Mouse (Mus musculus) T-helper 1 cell (primary cell): ENCODE data around the gene Nsfl1c.
"Not testable (repeated sequence)": the region's sequence is repeated elsewhere in the genome, so short reads cannot be mapped to it uniquely, and the experiment has no call there.

Source experiments
- in situ Hi-C: fragments of 300-600 bp; cut with MboI, MseI; formaldehyde crosslinking; loops from one replicate; pipeline ENCODE4 v1.15.1; 2025; ENCODE audit warnings: high pct_unique_total_duplicates

The Nsfl1c gene

DNA sequence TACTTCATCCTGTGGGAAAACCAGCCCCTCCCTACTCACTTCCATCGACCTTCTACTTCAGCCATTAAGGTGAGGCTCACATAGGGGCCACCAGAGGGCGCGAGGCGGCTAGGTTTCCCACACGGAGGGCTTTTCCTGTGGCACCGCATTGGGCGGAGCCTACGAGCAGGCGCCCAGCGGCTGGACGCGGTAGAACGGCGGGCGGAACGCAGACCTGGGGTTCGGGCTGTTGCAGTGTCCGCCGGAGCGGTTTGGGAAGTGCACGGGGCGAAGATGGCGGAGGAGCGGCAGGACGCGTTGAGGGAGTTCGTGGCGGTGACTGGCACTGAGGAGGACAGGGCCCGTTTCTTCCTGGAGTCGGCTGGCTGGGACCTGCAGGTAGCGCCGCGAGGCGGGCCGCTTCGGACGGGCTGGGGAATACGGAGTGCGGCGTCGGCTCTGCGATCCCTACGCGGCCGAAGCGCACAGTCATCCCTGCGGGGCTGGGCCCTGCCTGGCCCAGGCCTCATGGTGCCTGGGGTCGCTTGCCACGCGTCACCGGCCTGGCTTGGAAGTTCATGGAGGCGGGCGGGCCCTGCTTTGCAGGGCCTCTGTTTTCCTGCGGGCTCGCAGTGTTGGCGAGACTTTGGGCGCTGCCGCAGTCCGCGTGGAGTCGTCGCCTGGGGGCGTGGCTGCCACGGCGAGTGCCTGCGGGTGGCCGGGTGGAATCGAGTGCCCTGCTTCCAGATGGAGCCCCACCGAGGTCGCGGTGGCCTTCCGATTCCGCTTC is at the start of gene Nsfl1c:
TSS of gene Nsfl1c (plus strand) at position 148 of the 769 bp plus-strand sequence.
- in situ Hi-C loops, result loop anchor here (5.0 kb wide), 2 partner anchors 183 to 248 kb away; partner anchors contain the start of gene Psmf1

DNA sequence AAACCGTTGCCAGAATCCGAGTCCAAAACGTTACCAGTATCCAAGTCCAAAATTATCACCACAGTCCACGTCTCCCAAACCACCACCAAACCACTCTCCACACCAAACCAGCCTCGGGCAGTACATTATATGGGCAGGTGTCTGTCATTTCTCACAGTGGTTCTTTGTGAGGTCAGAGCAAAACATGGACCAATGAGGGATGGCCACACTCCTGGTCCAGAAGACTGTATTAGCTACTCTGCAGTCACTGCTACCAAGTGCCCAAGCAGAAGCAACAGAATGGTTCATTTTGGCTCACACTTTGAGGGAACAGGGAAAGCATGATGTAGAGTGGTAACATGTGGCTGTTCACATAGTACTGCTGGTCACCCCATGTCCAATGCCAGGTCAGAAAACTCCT is 17.9 kb upstream of the Nsfl1c start, which contains the start of gene 4921509C19Rik:
TSS of gene 4921509C19Rik (minus strand) at position 101 of the 400 bp plus-strand sequence.
- in situ Hi-C loops, result not testable (repeated sequence)

DNA sequence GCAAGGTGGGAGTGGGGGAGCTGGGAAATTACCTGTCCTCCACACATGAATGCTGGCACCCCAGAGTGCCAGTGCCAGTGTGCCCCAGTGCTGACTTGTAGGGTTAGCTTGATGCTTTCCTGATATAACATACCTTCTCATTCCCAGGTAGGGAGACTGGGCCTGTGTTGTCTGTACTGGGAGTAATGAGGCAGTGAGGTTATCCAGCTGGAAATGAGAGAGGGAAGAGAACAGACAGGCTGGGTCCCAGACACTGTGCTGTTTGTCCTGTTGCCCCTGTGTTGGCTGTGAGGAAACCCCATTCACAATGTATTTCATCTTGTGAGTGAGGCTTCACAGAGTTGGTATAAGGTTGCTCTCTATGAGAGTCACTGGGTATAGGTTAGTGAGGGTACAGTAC is 7.5 kb upstream of the Nsfl1c start:
- in situ Hi-C loops, result no loop called here

DNA sequence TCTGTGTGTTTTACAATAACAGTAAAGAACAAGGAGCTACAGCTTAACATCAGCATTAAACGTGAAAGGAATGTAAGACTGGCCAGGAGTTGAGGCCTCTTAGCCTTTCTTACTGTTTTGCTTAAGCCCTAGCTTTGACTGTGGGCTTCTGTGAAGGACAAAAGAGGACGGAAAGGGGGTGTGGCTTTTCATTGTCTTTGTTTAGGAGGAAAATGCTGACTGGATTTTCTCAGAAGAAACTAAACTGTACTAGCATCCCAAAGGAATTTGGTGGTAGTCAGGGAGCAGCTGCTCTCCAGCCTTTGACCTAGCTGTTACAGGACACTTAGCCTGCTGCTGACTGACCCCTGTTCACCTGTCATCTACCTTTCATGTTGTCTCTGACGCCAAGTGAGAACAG is 4.4 kb downstream of the Nsfl1c start:
- in situ Hi-C loops, result loop anchor here (5.0 kb wide), 1 partner anchor 49 kb away; no protein-coding TSS in a partner anchor

DNA sequence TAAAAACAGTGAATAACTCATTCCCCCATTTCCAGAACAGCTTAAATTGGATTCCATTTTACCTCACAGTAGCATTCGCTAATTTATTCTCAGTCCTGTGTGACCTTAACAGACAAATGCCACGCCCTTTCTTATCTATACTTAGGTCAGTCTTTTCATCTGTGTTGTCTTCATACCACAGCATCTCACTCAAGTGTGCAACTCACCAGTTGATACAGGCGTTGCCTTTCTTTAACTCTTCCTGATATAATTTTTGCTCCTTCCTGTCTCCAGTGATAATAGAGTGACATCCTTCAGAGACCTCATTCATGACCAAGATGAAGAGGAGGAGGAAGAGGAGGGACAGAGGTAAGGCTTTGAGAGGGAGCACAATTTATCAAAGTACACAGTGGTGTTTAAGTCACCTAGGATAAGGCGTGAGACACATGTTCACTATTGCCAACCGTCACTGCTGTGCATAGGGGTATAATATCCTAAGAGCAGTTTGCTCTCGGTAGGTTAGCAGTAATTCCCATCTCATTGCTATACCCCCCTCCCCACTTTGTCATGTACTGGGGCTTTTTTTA is 6.5 kb downstream of the Nsfl1c start:
- in situ Hi-C loops, result no loop called here

DNA sequence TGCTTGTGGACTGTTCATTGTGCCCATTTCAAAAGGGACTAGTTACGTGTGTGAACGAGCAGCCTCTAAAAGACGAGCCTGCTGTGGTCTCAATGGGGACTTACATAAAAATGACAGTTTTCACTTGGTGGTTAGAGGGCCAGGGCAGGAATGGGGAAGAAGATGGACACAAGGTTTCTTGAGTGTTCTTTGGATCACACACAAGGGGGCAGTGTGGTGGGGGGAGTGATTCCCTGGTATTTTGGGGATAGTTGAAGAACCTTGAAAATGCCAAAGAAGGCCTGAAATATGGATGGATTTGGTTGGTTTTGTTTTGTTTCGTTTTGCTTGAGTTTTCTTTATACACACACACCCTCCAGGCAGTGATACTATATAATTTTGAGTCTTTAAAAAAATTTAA is 10.2 kb downstream of the Nsfl1c start:
- in situ Hi-C loops, result no loop called here

DNA sequence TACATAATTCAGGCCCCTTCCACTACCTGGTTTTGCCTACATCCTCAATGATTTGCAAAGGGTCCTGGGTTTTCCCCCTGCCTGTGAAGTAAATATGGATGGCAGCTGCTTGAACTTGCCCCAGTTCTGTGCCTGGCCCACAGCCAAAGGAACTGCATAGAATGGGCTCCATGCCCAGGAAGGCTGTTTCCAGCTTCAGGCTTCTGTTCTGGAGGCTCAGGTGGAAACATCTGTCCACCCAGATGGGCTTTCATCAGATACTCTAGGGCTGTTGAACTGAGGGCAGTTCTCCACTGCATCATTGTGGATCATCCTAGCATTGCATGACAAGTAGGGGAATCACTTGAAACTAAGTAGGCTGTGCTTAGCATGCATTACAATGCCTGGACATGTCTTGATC is 18.2 kb downstream of the Nsfl1c start:
- in situ Hi-C loops, result no loop called here

DNA sequence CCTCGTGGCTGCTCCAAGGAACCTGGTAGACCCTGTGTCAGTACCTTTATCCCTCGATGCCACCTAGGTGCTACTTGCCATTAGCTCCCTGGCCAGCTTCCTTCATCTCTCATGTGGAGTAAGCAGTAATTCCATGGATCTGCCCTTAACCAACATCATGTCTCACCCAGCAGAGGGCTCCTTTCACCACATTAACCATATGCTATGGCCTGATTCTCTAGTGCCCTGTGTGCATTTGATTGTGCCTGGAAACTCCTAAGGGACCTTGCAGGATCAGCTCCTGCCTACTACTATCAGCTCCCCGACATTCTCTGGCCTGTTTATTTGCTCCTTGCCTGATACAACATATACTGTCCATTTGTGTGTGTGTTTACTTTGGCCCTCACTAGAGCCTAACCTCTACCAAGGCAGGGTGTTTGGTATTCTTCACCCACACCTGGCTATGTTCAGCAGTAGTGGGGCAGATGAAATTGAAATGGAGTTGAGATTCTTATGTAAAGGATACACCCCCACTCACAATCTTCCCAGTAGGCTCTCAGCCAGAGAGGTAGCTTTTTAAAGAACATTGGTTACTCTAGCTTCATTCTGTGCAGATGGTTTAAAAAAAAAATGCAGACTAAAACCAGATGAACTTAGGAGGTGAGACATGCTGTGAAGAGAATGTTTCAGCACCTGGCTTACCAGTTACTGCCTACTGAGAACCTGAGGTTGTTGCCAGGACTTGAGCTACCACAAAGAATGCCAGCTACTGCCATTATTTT is 19.7 kb downstream of the Nsfl1c start:
- in situ Hi-C loops, result no loop called here

DNA sequence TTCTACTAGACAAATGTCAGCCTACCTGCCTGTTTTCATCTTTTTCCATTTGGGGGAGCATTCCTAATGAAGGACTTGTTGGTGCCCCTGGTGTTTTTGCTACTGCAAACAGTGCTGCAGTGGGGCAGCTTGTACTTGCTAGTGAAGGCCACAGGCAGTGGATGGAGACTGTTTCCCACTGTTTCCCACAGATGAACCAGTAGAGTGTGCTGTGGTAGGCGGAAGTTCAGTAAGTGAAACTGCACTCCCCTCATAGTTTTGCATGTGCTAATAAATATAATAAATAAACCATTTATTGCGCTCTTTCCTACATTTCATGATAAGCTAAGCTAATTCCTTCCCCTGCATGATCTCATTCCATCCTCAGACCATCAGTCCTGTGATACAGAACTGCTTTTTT is 25.0 kb downstream of the Nsfl1c start:
- in situ Hi-C loops, result no loop called here

DNA sequence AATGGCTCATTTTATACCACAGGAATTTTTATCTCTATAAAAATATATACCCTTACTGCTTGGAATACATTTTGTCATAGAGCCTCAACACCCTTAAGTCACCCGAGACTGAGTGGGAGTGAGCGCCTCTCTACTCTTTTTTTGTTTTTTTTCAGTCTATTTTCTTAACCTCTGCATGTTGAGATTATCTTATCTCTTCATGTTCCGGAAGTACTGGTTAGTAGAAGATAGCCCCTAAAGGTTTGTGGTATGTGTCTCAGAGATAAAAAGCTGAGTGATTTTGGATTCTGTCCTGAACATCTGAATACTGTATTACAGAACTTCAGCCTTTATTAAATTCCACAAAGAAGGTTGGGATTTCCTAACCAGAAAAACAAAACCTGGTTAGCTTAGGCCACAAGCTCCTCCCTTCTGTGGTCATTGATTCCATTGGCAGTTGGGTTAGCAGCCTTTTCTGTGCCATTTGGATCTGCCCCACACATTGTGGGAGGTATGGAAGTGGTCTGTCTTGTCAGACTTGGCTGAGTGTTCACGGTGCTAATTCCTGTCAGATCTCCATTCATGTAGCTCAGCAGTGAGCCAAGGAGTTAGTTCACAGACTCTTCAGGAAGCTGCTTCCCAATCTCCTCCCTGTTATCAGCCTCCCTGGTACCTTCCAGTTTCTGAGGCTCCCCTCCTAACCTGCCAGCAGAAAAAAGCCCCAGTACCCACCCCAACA is 30.5 kb downstream of the Nsfl1c start:
- in situ Hi-C loops, result no loop called here

DNA sequence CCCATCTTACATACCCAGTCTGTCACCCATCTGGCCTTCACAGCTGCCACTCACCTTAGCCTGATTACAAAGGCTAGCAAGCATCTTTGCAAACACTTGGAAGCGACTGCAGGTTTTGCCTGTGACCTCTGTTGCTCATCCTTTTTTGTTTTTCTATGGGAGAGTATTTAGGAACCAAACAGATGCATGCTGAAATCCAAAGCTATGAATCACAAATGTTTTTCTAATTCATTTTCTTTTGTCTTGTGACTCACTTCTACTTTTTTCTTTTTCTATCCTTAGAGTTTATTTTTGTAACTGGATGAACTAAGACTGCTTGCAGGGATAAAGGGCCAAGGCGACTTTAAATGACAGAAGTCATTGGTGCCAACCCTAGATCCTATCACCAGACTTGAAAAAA is 31.5 kb downstream of the Nsfl1c start:
- in situ Hi-C loops, result no loop called here

DNA sequence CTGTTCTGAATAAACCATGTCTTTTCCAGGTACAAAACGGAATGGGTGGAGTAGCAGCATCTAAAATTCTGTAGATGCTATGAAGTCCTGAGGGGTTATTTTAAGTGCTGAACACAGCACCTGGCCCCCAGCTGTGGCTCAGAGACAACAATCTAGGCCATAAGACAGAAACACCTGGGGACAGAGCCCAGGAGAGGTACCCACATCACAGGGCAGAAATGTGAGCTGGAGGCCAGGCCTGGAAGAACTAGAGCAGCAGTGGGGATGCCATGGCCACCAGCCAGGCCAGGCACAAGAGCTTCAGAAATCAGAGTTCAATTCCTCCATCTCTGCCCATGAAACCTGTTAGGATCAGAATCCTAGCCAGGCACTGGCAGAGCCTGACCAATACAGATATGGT is 34.1 kb downstream of the Nsfl1c start:
- in situ Hi-C loops, result no loop called here

DNA sequence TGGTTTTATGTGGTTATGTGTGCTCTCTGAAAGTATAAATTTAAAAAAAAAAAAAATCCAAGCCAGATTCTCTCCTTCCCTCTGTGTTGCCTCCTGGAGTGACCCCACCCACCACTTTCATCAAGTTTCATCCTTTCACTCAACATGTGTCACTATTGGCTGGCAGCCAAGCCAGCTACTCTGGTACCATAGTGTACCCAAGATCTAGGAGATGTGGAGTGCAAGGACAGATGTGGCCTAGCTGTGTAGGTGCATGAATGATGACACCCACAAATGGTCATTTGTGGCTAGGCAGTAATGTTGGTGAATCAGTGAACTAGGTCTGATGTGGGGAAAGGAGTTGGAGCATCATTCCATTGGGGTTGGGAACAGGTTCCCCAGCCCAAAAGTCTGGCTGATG is 35.2 kb downstream of the Nsfl1c start:
- in situ Hi-C loops, result no loop called here

DNA sequence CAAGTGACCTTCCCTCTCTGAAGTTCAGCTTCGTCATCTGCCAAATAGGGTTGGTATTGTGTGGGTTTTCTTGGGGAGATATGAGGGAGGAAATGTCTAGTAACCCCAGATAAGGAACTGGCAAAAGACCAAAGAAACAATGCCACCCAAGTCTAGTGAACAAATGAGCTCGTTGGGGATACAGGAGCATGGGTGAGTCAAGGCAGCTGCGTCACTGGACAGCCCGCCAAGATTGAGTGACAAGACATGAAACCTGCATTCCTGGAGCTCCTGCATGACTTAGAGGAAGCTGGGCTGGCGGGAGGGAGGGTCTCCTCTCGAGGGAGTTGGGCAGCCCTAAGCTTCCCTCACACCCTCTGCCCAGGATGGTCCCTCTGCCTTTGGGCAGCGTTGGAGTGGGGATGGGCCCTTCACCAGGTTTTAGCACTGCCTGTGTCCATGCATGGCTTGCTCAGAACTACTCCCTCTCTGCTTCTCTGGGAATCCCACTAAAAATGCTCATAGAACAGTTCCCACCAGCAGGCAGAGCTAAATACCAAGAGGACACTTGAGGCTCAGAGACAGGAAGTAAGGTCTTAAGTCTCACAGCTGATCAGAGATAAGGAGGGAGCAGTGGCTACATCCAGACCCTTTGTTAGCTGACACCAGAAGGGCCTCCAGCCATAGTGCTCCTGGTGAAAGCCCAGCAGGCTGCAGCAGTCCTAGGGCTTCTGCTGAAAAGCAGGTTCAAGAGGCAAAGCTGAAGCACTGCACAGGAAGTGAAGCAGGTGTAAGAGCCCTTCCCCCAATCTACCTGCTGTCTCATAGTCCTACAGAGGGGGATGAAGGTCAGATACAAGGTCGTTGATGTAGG is 36.6 kb downstream of the Nsfl1c start:
- in situ Hi-C loops, result no loop called here

DNA sequence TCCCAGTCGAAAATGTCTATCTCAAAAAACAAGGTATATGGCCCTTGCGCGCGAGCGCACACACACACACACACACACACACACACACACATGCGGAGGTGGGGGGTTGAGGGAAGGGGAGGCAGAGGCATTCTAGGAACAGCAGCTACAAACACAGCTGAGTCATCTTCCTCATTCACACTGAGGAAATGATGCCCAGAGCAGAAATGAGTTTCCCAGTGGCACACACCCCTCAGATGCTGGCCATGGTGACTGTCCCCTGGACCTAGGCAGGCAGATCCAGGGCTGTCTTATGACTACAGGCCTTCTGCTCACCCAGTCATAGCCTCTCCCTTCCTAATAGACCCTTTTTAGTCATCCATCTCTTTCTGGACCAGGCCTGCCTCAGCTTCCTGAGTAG is 39.6 kb downstream of the Nsfl1c start:
- in situ Hi-C loops, result no loop called here

DNA sequence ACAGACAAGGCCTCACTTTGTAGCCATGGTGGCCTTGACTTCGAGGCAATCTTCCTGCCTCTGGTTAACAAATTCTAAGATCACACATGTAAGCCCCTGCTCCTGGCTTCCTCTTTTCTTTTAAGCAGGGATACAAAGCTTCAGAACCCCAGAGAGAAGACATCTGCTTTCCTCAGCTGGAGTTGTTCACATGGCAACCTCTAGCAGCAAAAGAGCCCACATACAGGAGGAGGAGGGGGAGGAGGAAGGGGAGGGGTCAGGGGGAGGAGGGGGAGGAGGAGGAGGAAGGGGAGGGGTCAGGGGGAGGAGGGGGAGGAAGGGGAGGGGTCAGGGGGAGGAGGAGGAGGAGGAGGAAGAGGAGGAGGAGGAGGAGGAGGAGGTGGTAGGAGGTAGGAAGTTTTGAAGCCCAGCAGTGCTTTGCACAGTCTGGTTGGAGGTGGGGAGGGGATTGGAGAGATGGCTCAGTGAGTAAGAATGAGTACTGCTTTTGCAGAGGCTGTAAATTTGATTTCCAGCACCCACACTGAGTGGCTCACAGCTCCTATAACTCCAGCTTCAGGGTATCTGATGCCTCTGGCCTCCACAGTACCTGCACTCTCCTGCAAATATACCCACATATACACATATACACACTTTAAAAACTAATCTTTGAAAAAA is 42.1 kb downstream of the Nsfl1c start:
- in situ Hi-C loops, result no loop called here

DNA sequence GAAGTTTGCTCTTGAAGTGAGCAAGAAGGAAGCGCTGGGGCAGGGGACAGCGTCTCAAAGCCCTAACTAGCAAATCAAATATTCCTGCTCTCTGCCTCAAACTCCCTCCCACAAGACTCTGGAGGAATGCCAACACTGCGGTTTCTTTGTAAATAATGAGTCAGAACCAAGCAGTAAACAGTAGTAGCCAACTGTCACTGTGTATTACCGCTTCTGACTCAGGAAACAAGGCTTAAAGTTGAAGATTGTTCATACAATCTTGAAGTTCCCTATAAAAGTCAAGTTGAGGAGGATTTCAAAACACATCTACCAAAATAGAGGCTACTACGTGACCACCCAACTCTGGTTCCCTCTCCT is 42.6 kb downstream of the Nsfl1c start:
- in situ Hi-C loops, result no loop called here

DNA sequence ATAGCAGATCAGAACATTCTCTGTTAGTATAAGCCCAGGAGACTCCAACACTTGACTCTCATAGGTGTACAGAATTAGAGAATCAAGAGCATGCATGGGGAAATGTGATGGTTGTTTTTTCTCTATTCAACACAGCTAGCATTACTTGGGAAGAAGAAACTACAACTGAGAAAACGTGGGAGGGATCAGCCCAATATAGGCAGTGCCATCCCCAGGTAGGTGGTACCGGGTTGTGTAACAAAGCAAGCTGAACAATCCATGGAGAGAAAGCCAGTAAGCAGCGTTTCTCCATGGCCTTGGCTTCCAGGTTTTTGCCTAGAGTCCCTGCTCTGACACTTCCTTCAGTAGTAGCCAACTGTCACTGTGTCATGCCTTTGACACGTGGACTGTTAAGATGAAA is 44.7 kb downstream of the Nsfl1c start:
- in situ Hi-C loops, result no loop called here

DNA sequence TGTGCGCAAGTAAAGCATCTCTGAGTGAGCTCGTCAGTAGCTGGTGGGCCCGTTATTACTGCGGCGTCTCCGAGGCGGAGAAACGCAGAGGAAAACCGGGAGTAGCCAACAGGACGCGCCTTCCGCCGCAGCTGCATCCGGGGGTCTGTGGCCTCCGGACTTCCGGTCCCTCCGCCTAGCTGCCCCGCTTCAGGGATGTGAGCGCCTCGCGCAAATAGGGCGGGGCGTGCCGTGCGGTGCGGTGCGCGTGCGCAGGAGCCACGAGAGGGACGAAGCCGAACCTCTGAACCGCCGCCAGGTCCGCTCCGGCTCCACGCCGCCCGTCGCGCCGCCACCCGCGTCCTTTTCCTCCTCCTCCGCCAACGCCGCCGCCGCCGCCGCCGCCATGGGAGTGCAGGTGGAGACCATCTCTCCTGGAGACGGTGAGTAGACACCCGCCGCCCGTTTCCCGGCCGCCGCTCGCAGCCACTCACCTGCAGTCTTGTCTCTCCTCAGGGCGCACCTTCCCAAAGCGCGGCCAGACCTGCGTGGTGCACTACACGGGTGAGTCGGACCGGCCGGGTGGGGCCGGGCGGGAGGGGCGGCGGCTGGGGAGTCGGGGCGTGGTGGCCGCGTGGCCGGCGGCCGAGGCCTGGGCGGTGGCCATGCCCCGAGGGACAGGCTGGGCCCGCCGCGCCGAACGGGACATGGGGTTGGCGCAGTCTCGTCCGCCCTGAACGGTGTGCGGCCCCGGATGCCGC is 48.5 kb downstream of the Nsfl1c start, which contains the start of gene Fkbp1a:
TSS of gene Fkbp1a (plus strand) at position 161 of the 740 bp plus-strand sequence.
- in situ Hi-C loops, result no loop called here
